Mouse (Mus musculus) neural tube, embryonic 11.5 days (tissue): ENCODE measurements at regions not wholly inside any gene's neighbourhood (a gene's known extent, or its start where the extent isn't known, plus 50 kb on each side); places are given as distances from the start of the nearest gene placed in this dataset.

Source experiments
- ATAC-seq: fragments of 200-750 bp; cut with Nextera tagmentation; 2 replicates; pipeline ENCODE4 v1.8.0; 2017; ENCODE audit warnings: moderate number of reproducible peaks, mild to moderate bottlenecking, moderate TSS enrichment, moderate library complexity; ENCODE audit not compliant: insufficient read depth, low FRiP score, low TSS enrichment
- DNase-seq: peaks from one replicate; pipeline ENCODE4 v3.0.0-alpha.2; 2015; ENCODE audit warnings: low spot score
- H3K27ac ChIP-seq: fragments of 300-500 bp; sonication (generic); 2 replicates; pipeline ENCODE4 v1.5.1; 2014; ENCODE audit warnings: low read depth, mild to moderate bottlenecking, low read length
- H3K27me3 ChIP-seq: fragments of 300-500 bp; sonication (generic); 2 replicates; pipeline ENCODE4 v1.6.1; 2014; ENCODE audit warnings: mild to moderate bottlenecking, low read length, mixed read lengths; ENCODE audit not compliant: control insufficient read depth, insufficient read depth
- H3K36me3 ChIP-seq: fragments of 300-500 bp; sonication (generic); 2 replicates; pipeline ENCODE4 v1.6.1; 2014; ENCODE audit warnings: mild to moderate bottlenecking, low read length, moderate library complexity, mixed read lengths; ENCODE audit not compliant: control insufficient read depth, insufficient read depth
- H3K4me1 ChIP-seq: fragments of 300-500 bp; sonication (generic); 2 replicates; pipeline ENCODE4 v1.6.1; 2014; ENCODE audit warnings: low read length, mixed read lengths; ENCODE audit not compliant: control insufficient read depth, insufficient read depth
- H3K4me2 ChIP-seq: fragments of 300-500 bp; sonication (generic); 2 replicates; pipeline ENCODE4 v1.6.1; 2014; ENCODE audit warnings: low read depth, mild to moderate bottlenecking, moderate library complexity
- H3K4me3 ChIP-seq: fragments of 300-500 bp; sonication (generic); 2 replicates; pipeline ENCODE4 v1.5.1; 2014; ENCODE audit warnings: low read depth, low read length
- H3K9ac ChIP-seq: fragments of 300-500 bp; sonication (generic); 2 replicates; pipeline ENCODE4 v1.6.1; 2014; ENCODE audit warnings: mild to moderate bottlenecking, low read length
- H3K9me3 ChIP-seq: fragments of 300-500 bp; sonication (generic); 2 replicates; pipeline ENCODE4 v1.6.1; 2016; ENCODE audit warnings: low read length; ENCODE audit not compliant: control insufficient read depth
- WGBS: fragments of 180-500 bp; shearing (Covaris S2); extraction: QIAGEN DNeasy Blood & Tissue Kit; methylation state at CpG from one replicate; pipeline ENCODE4 v1.1.7; 2014; 5-methylcytosine and 5-hydroxymethylcytosine counted together

DNA sequence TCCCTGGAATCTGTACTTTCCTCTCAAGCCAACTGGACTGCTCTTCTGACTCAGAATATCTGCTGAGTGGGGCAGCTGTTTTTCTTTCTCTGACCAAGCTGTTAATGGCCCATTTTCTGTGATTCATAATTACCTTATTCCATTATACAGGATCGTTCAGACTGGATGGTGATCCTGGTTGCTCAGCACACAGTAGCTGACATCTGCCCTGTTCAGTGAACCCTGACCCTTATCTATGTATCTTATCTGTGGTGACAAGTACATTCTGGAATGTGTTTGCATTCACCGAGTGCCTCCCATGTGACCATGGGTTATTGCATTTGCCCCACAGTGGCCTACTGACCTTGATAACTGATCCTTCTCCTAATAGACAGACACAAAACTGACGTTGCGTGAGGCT lies 148.2 kb downstream of the 4930564D02Rik start:
- H3K36me3 ChIP-seq = no peaks in the 10 kb centered on the region
- H3K9ac ChIP-seq = no peak overlapping the region
- H3K4me1 ChIP-seq = no peaks in the 10 kb centered on the region
- 39% methylated on average over 4 of the region's 4 CpGs for WGBS
- H3K27ac ChIP-seq = no peak overlapping the region
- ATAC-seq = no peak
- no peaks in the 10 kb centered on the region for H3K27me3 ChIP-seq
- no peak overlapping the region for H3K4me3 ChIP-seq
- no peak overlapping the region for H3K4me2 ChIP-seq
- H3K9me3 ChIP-seq = no peaks in the 10 kb centered on the region
- DNase-seq = no peak

GRCm38 (mm10) chr3:105215729-105216128 lies 149.1 kb downstream of the 4930564D02Rik start:
- Histone ChIP-seq H3K4me2 (no peak overlapping the region), H3K27ac (no peak overlapping the region)

GRCm38 (mm10) chr3:105219630-105220029 lies 153.0 kb downstream of the 4930564D02Rik start:
- Histone ChIP-seq H3K4me1 (peaks cover 6% of the 10 kb centered on the region; the same call in 1 of the 2 replicates), H3K27ac (no peak overlapping the region), H3K4me3 (no peak overlapping the region), H3K9ac (no peak overlapping the region), H3K27me3 (no peaks in the 10 kb centered on the region), H3K4me2 (no peak overlapping the region), H3K36me3 (no peaks in the 10 kb centered on the region), H3K9me3 (no peaks in the 10 kb centered on the region)
- WGBS = 67% methylated on average over 3 of the region's 3 CpGs
- DNase-seq = no peak
- ATAC-seq = no peak

More at GRCm38 (mm10) chr3:105215729-105216128, 149.1 kb downstream of the 4930564D02Rik start:
- no peaks in the 10 kb centered on the region for H3K4me1 ChIP-seq
- WGBS = 46% methylated on average over 7 of the region's 7 CpGs
- H3K27me3 ChIP-seq = no peaks in the 10 kb centered on the region
- H3K9me3 ChIP-seq = no peaks in the 10 kb centered on the region
- ATAC-seq (no peak), DNase-seq (no peak)
- H3K9ac ChIP-seq = no peak overlapping the region
- H3K4me3 ChIP-seq = no peak overlapping the region
- H3K36me3 ChIP-seq = no peaks in the 10 kb centered on the region

DNA sequence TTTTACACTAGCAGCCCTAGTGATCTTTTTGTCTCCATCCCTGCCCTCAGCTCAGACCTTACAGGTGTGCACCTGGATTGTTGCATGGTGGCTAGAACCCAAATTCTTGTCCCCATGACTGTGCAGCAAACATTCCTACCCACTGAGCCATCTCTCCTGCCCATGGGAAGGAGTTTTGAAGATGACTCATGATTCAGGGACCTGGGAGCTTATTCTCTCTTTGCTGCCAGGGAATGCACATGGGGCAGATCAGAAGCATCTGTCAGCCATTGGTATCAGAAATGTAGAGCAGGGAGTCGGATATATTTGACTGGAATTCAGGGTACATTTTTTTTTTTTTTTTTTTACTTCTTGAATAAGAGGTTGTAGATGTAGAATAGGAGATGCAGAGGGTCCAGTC lies 154.0 kb downstream of the 4930564D02Rik start:
- no peaks in the 10 kb centered on the region for H3K36me3 ChIP-seq
- no peaks in the 10 kb centered on the region for H3K9me3 ChIP-seq
- H3K4me2 ChIP-seq = no peak overlapping the region
- DNase-seq = no peak
- H3K27ac ChIP-seq = no peak overlapping the region
- peaks cover 6% of the 10 kb centered on the region; the same call in 1 of the 2 replicates for H3K4me1 ChIP-seq
- 88% methylated on average over 1 of the region's 1 CpGs for WGBS
- ATAC-seq = no peak
- no peak overlapping the region for H3K9ac ChIP-seq
- H3K4me3 ChIP-seq = no peak overlapping the region
- no peaks in the 10 kb centered on the region for H3K27me3 ChIP-seq

DNA sequence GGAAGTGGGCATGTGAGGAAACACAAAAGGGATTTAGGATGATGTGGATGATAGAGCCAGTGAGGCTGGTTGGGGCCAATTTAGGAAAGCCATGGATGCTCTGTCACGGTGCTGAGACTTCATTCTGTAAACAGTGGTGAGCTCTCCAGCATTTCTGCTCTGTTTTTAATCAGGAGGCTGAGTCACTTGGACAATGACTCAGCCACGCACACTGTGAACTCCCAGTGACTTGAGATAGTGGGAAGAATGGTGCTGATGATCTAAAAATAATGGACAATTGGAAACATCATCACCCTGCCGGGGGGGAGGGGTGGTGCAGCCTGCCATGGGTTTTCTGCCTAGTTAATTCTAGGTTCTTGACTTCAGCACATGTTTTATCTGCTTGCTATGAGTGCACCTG lies 156.3 kb downstream of the 4930564D02Rik start:
- DNase-seq (no peak), ATAC-seq (no peak)
- WGBS = 66% methylated on average over 3 of the region's 3 CpGs
- no peak overlapping the region for H3K9ac ChIP-seq
- no peak overlapping the region for H3K4me2 ChIP-seq
- no peaks in the 10 kb centered on the region for H3K36me3 ChIP-seq
- no peak overlapping the region for H3K27ac ChIP-seq
- H3K9me3 ChIP-seq = no peaks in the 10 kb centered on the region
- H3K4me1 ChIP-seq = peaks cover 6% of the 10 kb centered on the region; the same call in 1 of the 2 replicates
- H3K4me3 ChIP-seq = no peak overlapping the region
- no peaks in the 10 kb centered on the region for H3K27me3 ChIP-seq

DNA sequence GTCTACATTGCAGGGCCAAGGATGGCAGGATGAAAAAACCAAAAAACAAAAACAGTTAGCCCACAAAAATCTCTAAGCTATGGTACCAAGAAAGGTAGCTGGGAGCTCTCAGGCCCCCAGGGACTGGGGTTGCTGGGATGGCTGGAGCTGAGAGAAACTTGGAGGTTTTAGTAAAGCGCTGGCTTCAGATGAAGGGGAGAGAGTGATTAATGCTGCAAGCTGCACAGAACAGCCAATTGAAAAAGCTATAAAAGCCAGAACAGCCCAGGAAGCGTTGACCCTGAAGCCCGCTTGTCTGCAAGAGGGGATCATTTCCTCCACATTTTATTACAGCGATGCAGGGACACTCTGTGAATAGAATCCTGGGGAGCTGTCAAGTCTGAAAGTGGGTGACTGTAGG lies 157.0 kb downstream of the 4930564D02Rik start:
- Histone ChIP-seq H3K9me3 (no peaks in the 10 kb centered on the region), H3K4me2 (no peak overlapping the region), H3K4me3 (no peak overlapping the region), H3K27ac (no peak overlapping the region), H3K4me1 (peaks cover 6% of the 10 kb centered on the region; the same call in 1 of the 2 replicates), H3K9ac (no peak overlapping the region), H3K27me3 (no peaks in the 10 kb centered on the region), H3K36me3 (no peaks in the 10 kb centered on the region)
- WGBS = 3% methylated on average over 4 of the region's 4 CpGs
- ATAC-seq = no peak
- no peak for DNase-seq

DNA sequence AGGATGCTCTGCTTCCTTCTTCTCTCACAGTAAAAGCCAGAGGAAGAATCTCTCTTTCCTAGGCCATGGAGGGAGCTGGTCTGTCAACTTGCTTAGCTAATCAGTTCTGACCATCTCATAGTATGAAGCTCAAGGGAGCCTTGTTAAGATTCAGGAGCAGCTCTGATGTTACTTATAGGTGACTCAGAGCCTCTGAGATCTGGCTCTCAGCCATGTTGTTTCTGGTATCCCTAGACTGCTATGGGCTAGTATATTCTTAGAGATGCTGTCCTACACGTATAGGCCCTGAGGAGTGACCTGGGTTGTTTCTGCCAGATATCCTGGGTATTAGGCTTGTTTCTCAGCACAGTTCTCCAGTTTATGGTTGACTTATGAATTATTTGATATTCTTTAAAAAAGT lies 160.9 kb downstream of the 4930564D02Rik start:
- Histone ChIP-seq H3K4me2 (no peak overlapping the region), H3K4me1 (peaks cover 6% of the 10 kb centered on the region; the same call in 1 of the 2 replicates), H3K4me3 (no peak overlapping the region), H3K27ac (no peak overlapping the region), H3K9me3 (no peaks in the 10 kb centered on the region), H3K9ac (no peak overlapping the region), H3K27me3 (no peaks in the 10 kb centered on the region), H3K36me3 (no peaks in the 10 kb centered on the region)
- ATAC-seq = no peak
- WGBS = 81% methylated on average over 1 of the region's 1 CpGs
- no peak for DNase-seq

DNA sequence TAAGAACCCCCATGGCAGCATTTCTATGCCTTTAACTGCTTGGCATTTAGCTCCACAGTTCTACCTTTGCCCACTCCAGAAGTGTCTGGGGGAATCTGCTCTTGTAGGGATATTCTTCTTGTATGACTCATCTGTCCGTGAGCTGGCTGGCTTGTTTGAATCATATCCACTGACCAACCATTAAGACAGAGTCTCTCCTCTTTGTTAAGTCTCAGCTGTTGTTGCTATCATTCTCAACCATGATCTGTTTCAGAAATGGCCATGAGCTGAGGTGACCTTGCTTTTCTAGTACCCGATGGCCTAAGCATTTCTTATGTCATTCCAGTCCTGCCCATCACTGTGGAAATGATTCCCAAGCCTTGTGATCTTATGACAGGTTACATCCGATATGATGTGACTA lies 161.8 kb downstream of the 4930564D02Rik start:
- Histone ChIP-seq H3K4me3 (no peak overlapping the region), H3K9me3 (no peaks in the 10 kb centered on the region), H3K36me3 (no peaks in the 10 kb centered on the region), H3K4me2 (no peak overlapping the region), H3K9ac (no peak overlapping the region), H3K4me1 (peaks cover 5% of the 10 kb centered on the region; the same call in 1 of the 2 replicates), H3K27ac (no peak overlapping the region), H3K27me3 (no peaks in the 10 kb centered on the region)
- no peak for DNase-seq
- no peak for ATAC-seq
- WGBS = 89% methylated on average over 3 of the region's 3 CpGs

GRCm38 (mm10) chr3:105241048-105241447 lies 174.4 kb downstream of the 4930564D02Rik start:
- Histone ChIP-seq H3K4me3 (no peak overlapping the region), H3K36me3 (no peaks in the 10 kb centered on the region), H3K27me3 (no peaks in the 10 kb centered on the region), H3K27ac (no peak overlapping the region), H3K9ac (no peak overlapping the region), H3K4me1 (no peaks in the 10 kb centered on the region), H3K4me2 (no peak overlapping the region), H3K9me3 (no peaks in the 10 kb centered on the region)
- DNase-seq (no peak), ATAC-seq (no peak)
- WGBS = 87% methylated on average over 3 of the region's 3 CpGs
